Comparison of ENCODE assay signal across 9 mouse cellular contexts in the genomic region with DNA sequence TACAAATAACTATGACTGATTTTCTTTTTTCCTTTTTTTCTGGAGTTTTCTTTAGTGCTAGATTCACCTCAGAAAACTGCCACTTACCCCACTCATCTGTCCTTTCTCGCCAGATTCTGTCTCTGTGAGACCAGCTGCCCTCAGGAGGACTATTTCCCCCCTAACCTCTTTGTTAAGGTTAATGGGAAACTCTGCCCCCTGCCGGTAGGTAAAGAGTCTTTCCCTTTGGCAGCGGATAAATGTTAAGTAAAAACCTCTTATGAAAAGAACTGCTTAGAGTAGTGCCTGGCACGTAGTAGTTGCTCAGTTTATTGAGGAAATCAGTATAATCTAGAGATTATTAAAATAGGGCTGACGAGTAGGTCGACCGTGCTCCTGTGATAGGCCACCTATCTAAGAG. TPM values are rescaled to one million over a fixed set of nuclear protein-coding genes. Genes with fewer than 3 reads are reported as not detected.
DNase-seq lines count a peak whose midpoint lies in the region; ATAC-seq and TF ChIP-seq lines count a peak whose summit lies in the region.
"Had no signal": no experiment of that assay in that cellular context is flagged by ENCODE, and none has a peak within 500 bp of the region (broad histone marks: within the 10 kb centered on the region; RNA-seq: fewer than 3 reads in every experiment).

No protein-coding gene starts in this region.

- no peak for TF ChIP-seq EP300 in liver, postnatal 0 days (IDR thresholded peaks at IDR 0.05; ENCODE audit: low read depth)

- H3K4me2 ChIP-seq in liver, postnatal 0 days (ENCODE audit: low read depth, low read length), result no peak overlapping the region

- no peak overlapping the region for H3K4me3 ChIP-seq in layer of hippocampus, adult 2 months
- no peak overlapping the region for H3K4me3 ChIP-seq in liver, postnatal 0 days (ENCODE audit: low read depth, low read length)
- no peak overlapping the region for H3K4me3 ChIP-seq in cerebellum, adult 2 months (replicated peaks; ENCODE audit: insufficient read depth, low read depth, low read length)

- H3K36me3 ChIP-seq in liver, postnatal 0 days (replicated peaks; ENCODE audit: insufficient read depth, low read length), result peaks cover 35% of the 10 kb centered on the region

- no peak overlapping the region for H3K27ac ChIP-seq in layer of hippocampus, adult 2 months
- H3K27ac ChIP-seq in liver, postnatal 0 days (ENCODE audit: low read depth), result no peak overlapping the region
- no peak overlapping the region for H3K27ac ChIP-seq in cerebellum, adult 2 months (ENCODE audit: insufficient read depth, low read length)

- no peak for TF ChIP-seq POLR2A in cerebellum, adult 2 months (IDR thresholded peaks at IDR 0.05; ENCODE audit: borderline replicate concordance, insufficient read depth, low read length)

- no peak for ATAC-seq in liver, postnatal 0 days
- ATAC-seq in erythroblast, adult 5-6 weeks (replicated peaks; ENCODE audit: low FRiP score, poor library complexity, severe bottlenecking), result no peak

- H3K27me3 ChIP-seq in liver, postnatal 0 days (ENCODE audit: insufficient read depth, low read length), result no peaks in the 10 kb centered on the region
- no peaks in the 10 kb centered on the region for H3K27me3 ChIP-seq in cerebellum, adult 2 months (ENCODE audit: control insufficient read depth, insufficient read depth, low read length)

- peak; percentile 25 for DNase-seq in cerebellum, adult 9-10 months
- no peak for DNase-seq in cerebellum, adult 11-12 months
- DNase-seq in layer of hippocampus, adult 2 months (ENCODE audit: low spot score in 2 of 2), result no peak
- no peak for DNase-seq in layer of hippocampus, postnatal 14 days (ENCODE audit: low spot score in 2 of 2)
- DNase-seq in MEL-GATA-1-ER (ENCODE audit: extremely low read depth, low read depth), result peak; percentile 71
- peak; percentile 53 for DNase-seq in liver, postnatal 0 days
- DNase-seq in cerebellum, adult 2 months, result no peak

- peaks cover 12% of the 10 kb centered on the region for H3K4me1 ChIP-seq in liver, postnatal 0 days (ENCODE audit: insufficient read depth)
- peaks cover 10% of the 10 kb centered on the region; the same call in 1 of the 2 replicates for H3K4me1 ChIP-seq in cerebellum, adult 2 months (ENCODE audit: control insufficient read depth, insufficient read depth, low read length)

- H3K9ac ChIP-seq in liver, postnatal 0 days (replicated peaks), result no peak overlapping the region

- H3K9me3 ChIP-seq in liver, postnatal 0 days (ENCODE audit: low read length), result no peaks in the 10 kb centered on the region

- 50% methylated on average over 7 of the region's 7 CpGs for WGBS in liver, postnatal 0 days (ENCODE audit: insufficient replicate concordance)
- WGBS in cerebellum, adult 2 months, result 70% methylated on average over 7 of the region's 7 CpGs

- TF ChIP-seq CTCF in layer of hippocampus, adult 2 months (conservative IDR thresholded peaks at IDR 0.05), result peak; percentile 80
- peak; percentile 64 for TF ChIP-seq CTCF in liver, postnatal 0 days (IDR thresholded peaks at IDR 0.05; ENCODE audit: low read depth)
- TF ChIP-seq CTCF in cerebellum, adult 2 months (IDR thresholded peaks at IDR 0.05; ENCODE audit: borderline replicate concordance, insufficient read depth, low read depth, low read length), result no peak

RNA-seq across cellular contexts. Expression of gene Pias3, which starts 4.2 kb away (rescaled TPM):
- 10 to 100 TPM; 32.5 to 44.4 TPM for total RNA-seq in layer of hippocampus, adult 2 months (2021)
- 10 to 100 TPM; 28.1 to 30.0 TPM for total RNA-seq in layer of hippocampus, postnatal 14 days (2021)
- polyA plus RNA-seq in liver, postnatal 0 days (2015; fragmentation: Nextera tagmentation; extraction: Ambion mirVana), result 4.6 and 5.2 TPM in 2 replicates
- total RNA-seq in erythroblast, adult 5-6 weeks (2015; ENCODE audit: low replicate concordance), result 3.8 and 11.0 TPM in 2 replicates
- total RNA-seq in erythroblast, adult 5-6 weeks (2017; ENCODE audit: low replicate concordance), result 2.2 and 3.2 TPM in 2 replicates
- 38.6 and 41.9 TPM in 2 replicates for polyA plus RNA-seq in cerebellum, adult 2 months (2012; rRNA removed)

RNA-seq across cellular contexts. Expression of gene Nudt17, which starts 8.0 kb away (rescaled TPM):
- 10 to 100 TPM; 15.0 to 16.2 TPM for total RNA-seq in layer of hippocampus, adult 2 months (2021)
- 10 to 100 TPM; 12.1 to 14.6 TPM for total RNA-seq in layer of hippocampus, postnatal 14 days (2021)
- polyA plus RNA-seq in liver, postnatal 0 days (2015; fragmentation: Nextera tagmentation; extraction: Ambion mirVana), result 0.29 and 0.38 TPM in 2 replicates
- not detected in 2 replicates for total RNA-seq in erythroblast, adult 5-6 weeks (2015; ENCODE audit: low replicate concordance)
- not detected in 2 replicates for total RNA-seq in erythroblast, adult 5-6 weeks (2017; ENCODE audit: low replicate concordance)
- polyA plus RNA-seq in cerebellum, adult 2 months (2012; rRNA removed), result 11.8 and 14.3 TPM in 2 replicates
- total RNA-seq: common myeloid progenitor, adult 5-6 weeks had no signal

RNA-seq across cellular contexts. Expression of gene Polr3c, which starts 27.1 kb away (rescaled TPM):
- total RNA-seq in layer of hippocampus, adult 2 months (2021), result 10 to 100 TPM; 23.5 to 24.0 TPM
- total RNA-seq in layer of hippocampus, postnatal 14 days (2021), result 10 to 100 TPM; 25.5 to 26.3 TPM
- 10.4 and 11.6 TPM in 2 replicates for polyA plus RNA-seq in liver, postnatal 0 days (2015; fragmentation: Nextera tagmentation; extraction: Ambion mirVana)
- 11.3 and 15.9 TPM in 2 replicates for total RNA-seq in erythroblast, adult 5-6 weeks (2015; ENCODE audit: low replicate concordance)
- 12.8 and 13.7 TPM in 2 replicates for total RNA-seq in erythroblast, adult 5-6 weeks (2017; ENCODE audit: low replicate concordance)
- polyA plus RNA-seq in cerebellum, adult 2 months (2012; rRNA removed), result 42.9 and 47.1 TPM in 2 replicates

RNA-seq across cellular contexts. Expression of gene Rnf115, which starts 27.1 kb away (rescaled TPM):
- total RNA-seq in layer of hippocampus, adult 2 months (2021), result 10 to 100 TPM; 59.7 to 61.3 TPM
- 10 to 100 TPM; 59.6 to 60.9 TPM for total RNA-seq in layer of hippocampus, postnatal 14 days (2021)
- polyA plus RNA-seq in liver, postnatal 0 days (2015; fragmentation: Nextera tagmentation; extraction: Ambion mirVana), result 28.6 and 29.7 TPM in 2 replicates
- 33.4 and 41.6 TPM in 2 replicates for total RNA-seq in erythroblast, adult 5-6 weeks (2015; ENCODE audit: low replicate concordance)
- total RNA-seq in erythroblast, adult 5-6 weeks (2017; ENCODE audit: low replicate concordance), result 32.6 and 38.3 TPM in 2 replicates
- polyA plus RNA-seq in cerebellum, adult 2 months (2012; rRNA removed), result 57.0 and 58.8 TPM in 2 replicates

RNA-seq across cellular contexts. Expression of gene Ankrd35, which starts 30.4 kb away (rescaled TPM):
- total RNA-seq in layer of hippocampus, adult 2 months (2021), result 1 to 10 TPM; 6.3 to 6.7 TPM
- total RNA-seq in layer of hippocampus, postnatal 14 days (2021), result 1 to 10 TPM; 6.4 to 6.5 TPM
- 0.37 and 0.45 TPM in 2 replicates for polyA plus RNA-seq in liver, postnatal 0 days (2015; fragmentation: Nextera tagmentation; extraction: Ambion mirVana)
- total RNA-seq in erythroblast, adult 5-6 weeks (2015; ENCODE audit: low replicate concordance), result not detected in 2 replicates
- not detected in 2 replicates for total RNA-seq in erythroblast, adult 5-6 weeks (2017; ENCODE audit: low replicate concordance)
- 9.4 and 11.6 TPM in 2 replicates for polyA plus RNA-seq in cerebellum, adult 2 months (2012; rRNA removed)
- total RNA-seq: common myeloid progenitor, adult 5-6 weeks had no signal

Comparison
In these comparisons a context has a peak if more than half of its experiments do, and no peak if none do; other contexts are left out.
1. DNase-seq: peak in cerebellum, adult 9-10 months (single experiment), MEL-GATA-1-ER (single experiment) and liver, postnatal 0 days (single experiment); none in cerebellum, adult 11-12 months (single experiment), layer of hippocampus, adult 2 months (0 of 2), layer of hippocampus, postnatal 14 days (0 of 2) and cerebellum, adult 2 months (0 of 2).
2. RNA of gene Nudt17, which starts 8.0 kb away (total RNA-seq): 15.0 to 16.2 TPM in layer of hippocampus, adult 2 months and 12.1 to 14.6 TPM in layer of hippocampus, postnatal 14 days; not detected in erythroblast, adult 5-6 weeks; every median in the first group is over 10 times any median in the second.